Mouse (Mus musculus): ENCODE results near the gene Glb1. TPM values are rescaled to one million over a fixed set of nuclear protein-coding genes. Genes with fewer than 3 reads are reported as not detected.

Gene Glb1
- polyA plus RNA-seq, 1 experiment from 2014 or later: 25.0 TPM

DNA sequence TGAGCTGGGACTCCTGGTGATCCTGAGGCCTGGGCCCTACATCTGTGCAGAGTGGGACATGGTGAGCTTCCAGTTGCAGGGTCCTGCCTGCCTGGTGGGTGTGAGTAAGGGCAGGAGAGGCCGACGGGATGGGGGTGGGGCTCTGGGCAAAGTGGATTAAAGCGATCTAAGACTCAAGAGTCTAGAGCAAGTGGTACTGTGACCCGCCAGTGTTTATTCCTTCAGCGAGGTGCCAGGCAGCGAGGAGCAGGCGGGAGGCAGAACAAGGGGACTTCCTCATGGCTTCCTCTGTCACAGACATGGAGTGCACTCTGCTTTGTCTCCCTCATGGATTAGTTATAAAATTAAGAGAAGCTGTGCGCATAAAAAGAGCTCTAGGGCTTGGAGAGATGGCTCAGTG lies 19.6 kb downstream of the Glb1 start:
- H3K27ac ChIP-seq: no peak overlapping the region

DNA sequence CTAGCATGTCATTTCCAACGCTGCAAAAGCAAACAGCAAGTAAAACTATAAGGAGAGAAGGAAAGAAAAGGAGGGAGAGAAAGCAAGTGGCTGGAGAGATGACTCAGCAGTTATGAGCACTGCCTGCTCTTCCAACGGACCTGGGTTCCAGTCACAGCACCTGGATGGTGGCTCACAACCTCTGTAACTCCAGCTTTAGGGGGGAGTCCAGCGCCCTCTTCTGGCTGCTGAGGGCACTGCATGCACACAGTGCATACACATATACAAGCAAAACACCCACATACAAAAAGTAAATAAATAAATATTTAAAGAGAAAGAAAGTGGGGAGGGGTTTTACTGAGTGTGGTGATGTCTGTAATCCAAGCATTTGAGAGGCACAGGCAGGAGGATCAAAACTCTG lies 20.2 kb downstream of the Glb1 start:
- H3K27ac ChIP-seq: no peak overlapping the region
- WGBS: 66% methylated on average over 3 of the region's 3 CpGs
- H3K9ac ChIP-seq (replicated peaks): no peak overlapping the region
- no peak overlapping the region for H3K4me3 ChIP-seq (replicated peaks)
- H3K4me2 ChIP-seq: no peak overlapping the region
- H3K4me1 ChIP-seq (replicated peaks): no peaks in the 10 kb centered on the region
- H3K9me3 ChIP-seq: peaks cover 8% of the 10 kb centered on the region
- no peaks in the 10 kb centered on the region for H3K27me3 ChIP-seq
- peaks cover 43% of the 10 kb centered on the region for H3K36me3 ChIP-seq
- no peak for ATAC-seq (ENCODE audit: insufficient number of reproducible peaks, insufficient read depth, low FRiP score, low TSS enrichment, low read depth)

More for the DNA sequence above, 19.6 kb downstream of the Glb1 start:
- ATAC-seq (ENCODE audit: insufficient number of reproducible peaks, insufficient read depth, low FRiP score, low TSS enrichment, low read depth): no peak
- no peaks in the 10 kb centered on the region for H3K27me3 ChIP-seq
- H3K9me3 ChIP-seq: peaks cover 3% of the 10 kb centered on the region
- peaks cover 37% of the 10 kb centered on the region for H3K36me3 ChIP-seq
- 82% methylated on average over 8 of the region's 8 CpGs for WGBS
- no peaks in the 10 kb centered on the region for H3K4me1 ChIP-seq (replicated peaks)
- no peak overlapping the region for H3K4me2 ChIP-seq
- H3K4me3 ChIP-seq (replicated peaks): no peak overlapping the region
- H3K9ac ChIP-seq (replicated peaks): no peak overlapping the region

DNA sequence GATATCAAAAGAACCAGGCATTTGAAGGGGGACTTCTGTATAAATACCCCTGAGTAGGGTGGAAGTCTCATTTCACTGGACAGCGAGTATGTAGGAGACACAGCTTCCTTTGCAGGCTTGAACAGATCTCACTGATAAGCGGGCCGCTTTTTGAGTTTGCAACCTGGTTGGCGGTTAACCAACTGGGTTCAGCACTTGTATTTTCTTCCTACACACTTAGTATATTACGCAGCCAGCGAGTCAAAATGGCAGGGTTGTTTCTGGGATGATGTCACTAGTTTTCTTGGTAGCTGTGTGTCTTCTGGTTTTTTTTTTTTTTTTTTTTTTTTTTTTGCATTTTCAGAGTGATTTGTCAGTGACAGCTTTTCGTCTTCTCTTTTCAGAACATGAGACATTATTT lies 20.9 kb downstream of the Glb1 start:
- H3K27ac ChIP-seq: no peak overlapping the region
- ATAC-seq (ENCODE audit: insufficient number of reproducible peaks, insufficient read depth, low FRiP score, low TSS enrichment, low read depth): no peak
- no peaks in the 10 kb centered on the region for H3K27me3 ChIP-seq
- H3K4me1 ChIP-seq (replicated peaks): no peaks in the 10 kb centered on the region
- H3K4me2 ChIP-seq: no peak overlapping the region
- H3K9me3 ChIP-seq: peaks cover 8% of the 10 kb centered on the region
- peaks cover 47% of the 10 kb centered on the region for H3K36me3 ChIP-seq
- 94% methylated on average over 7 of the region's 7 CpGs for WGBS
- H3K9ac ChIP-seq (replicated peaks): no peak overlapping the region
- no peak overlapping the region for H3K4me3 ChIP-seq (replicated peaks)

DNA sequence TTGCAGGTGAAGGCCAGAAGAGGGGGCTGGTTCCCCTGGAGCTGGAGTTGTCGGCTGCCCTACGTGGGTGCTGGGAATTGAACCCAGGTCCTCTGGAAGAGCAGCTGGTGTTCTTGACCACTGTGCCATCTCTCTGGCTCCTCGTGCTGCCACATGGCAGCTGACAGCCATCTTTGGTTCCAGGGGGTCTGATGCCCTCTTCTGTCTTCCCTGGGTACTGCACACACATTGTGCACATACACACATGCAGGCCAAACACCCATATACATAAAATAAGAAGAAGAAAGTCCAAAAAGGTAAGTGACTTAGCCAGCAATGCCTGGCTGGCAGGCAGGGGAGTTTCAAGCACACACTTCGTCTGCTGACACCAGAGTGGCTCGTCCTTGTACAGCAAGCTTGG lies 24.7 kb downstream of the Glb1 start:
- no peaks in the 10 kb centered on the region for H3K4me1 ChIP-seq (replicated peaks)
- ATAC-seq (ENCODE audit: insufficient number of reproducible peaks, insufficient read depth, low FRiP score, low TSS enrichment, low read depth): no peak
- no peak overlapping the region for H3K27ac ChIP-seq
- WGBS: 97% methylated on average over 5 of the region's 5 CpGs
- H3K27me3 ChIP-seq: no peaks in the 10 kb centered on the region
- H3K9me3 ChIP-seq: peaks cover 8% of the 10 kb centered on the region
- peaks cover 53% of the 10 kb centered on the region for H3K36me3 ChIP-seq
- H3K9ac ChIP-seq (replicated peaks): no peak overlapping the region
- H3K4me3 ChIP-seq (replicated peaks): no peak overlapping the region
- no peak overlapping the region for H3K4me2 ChIP-seq

DNA sequence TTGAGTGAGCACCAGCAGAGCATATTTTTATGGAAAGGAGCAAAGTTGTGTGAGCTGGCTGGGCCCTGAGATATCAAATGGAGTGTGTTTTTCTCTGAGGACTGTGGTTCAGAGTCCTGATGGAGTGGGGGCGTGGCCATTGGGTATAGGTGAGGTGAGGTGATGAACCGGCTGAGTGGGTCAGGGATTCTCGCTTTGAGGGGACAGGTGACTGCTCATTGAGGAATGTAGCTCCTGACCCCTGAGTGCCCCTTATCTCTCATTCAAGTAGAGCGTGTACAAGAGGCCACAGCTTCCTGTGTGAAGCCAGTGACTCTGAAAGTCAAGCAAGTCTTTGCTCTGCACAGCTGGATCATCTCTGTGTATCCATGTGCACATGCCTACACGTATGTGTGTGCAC lies 25.3 kb downstream of the Glb1 start:
- Histone ChIP-seq H3K4me1 (replicated peaks) (no peaks in the 10 kb centered on the region), H3K4me2 (no peak overlapping the region), H3K4me3 (replicated peaks) (no peak overlapping the region), H3K36me3 (peaks cover 56% of the 10 kb centered on the region), H3K27ac (no peak overlapping the region), H3K9me3 (peaks cover 8% of the 10 kb centered on the region), H3K27me3 (no peaks in the 10 kb centered on the region), H3K9ac (replicated peaks) (no peak overlapping the region)
- 93% methylated on average over 5 of the region's 5 CpGs for WGBS
- ATAC-seq (ENCODE audit: insufficient number of reproducible peaks, insufficient read depth, low FRiP score, low TSS enrichment, low read depth): no peak

DNA sequence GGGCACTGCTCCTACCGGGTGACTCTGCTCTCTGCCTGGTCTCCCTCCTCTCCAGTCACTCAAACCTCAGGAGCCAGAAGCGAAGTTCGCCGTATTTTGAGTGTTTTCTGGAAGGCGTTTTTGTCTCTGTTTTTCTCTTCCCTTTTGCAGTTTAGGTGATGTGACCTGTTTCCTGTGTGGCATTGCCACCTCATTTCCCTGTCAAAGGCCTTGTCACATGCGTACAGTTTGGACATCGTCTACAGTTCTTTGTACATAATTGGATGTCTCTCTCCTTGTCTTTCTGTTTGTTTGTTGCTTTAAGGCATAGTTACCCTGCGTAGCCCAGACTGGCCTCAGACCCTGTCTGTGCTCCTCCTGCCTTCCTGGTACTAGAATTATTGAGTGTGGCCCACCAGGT lies 26.5 kb downstream of the Glb1 start:
- H3K4me3 ChIP-seq (replicated peaks): no peak overlapping the region
- no peak overlapping the region for H3K27ac ChIP-seq
- WGBS: 92% methylated on average over 8 of the region's 8 CpGs
- H3K9me3 ChIP-seq: peaks cover 8% of the 10 kb centered on the region
- H3K4me2 ChIP-seq: no peak overlapping the region
- no peak overlapping the region for H3K9ac ChIP-seq (replicated peaks)
- no peaks in the 10 kb centered on the region for H3K4me1 ChIP-seq (replicated peaks)
- peaks cover 56% of the 10 kb centered on the region for H3K36me3 ChIP-seq
- no peak for ATAC-seq (ENCODE audit: insufficient number of reproducible peaks, insufficient read depth, low FRiP score, low TSS enrichment, low read depth)
- H3K27me3 ChIP-seq: no peaks in the 10 kb centered on the region

DNA sequence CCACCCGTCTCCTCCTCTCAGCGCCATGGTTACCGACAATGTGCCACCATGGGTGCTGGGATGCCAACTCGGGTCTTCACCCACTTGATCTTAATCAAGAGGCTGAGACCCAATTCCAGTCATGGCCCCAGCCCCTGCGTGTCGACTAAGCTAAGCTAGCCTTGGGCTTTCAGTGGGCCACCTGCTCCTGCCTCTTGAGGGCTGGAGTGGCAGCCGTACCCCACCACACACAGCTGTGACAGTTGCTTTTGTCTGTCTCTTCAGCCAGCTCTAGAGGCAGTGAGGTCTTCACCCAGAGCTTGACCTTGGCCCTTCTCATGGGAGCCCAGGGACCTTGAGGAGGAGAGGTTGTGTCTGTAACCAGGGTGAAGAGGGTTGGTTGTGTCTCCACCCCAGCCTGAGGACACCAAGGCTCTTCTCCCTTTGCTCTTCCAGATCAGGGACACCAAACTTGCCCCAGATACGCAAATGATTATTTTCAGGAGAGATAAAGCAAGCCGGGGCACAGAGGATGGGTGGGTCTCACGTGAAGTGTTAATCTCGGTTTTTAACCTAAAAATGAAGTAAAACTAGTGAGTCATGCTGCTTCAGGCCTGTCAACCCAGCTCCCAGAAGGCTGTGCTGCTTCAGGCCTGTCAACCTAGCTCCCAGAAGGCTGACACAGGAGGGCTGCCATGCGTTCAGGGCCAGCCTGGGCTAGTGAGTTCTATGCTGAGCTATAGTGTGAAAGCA lies 27.4 kb downstream of the Glb1 start:
- Histone ChIP-seq H3K4me1 (replicated peaks) (no peaks in the 10 kb centered on the region), H3K27ac (no peak overlapping the region), H3K4me2 (no peak overlapping the region), H3K9ac (replicated peaks) (no peak overlapping the region), H3K27me3 (no peaks in the 10 kb centered on the region), H3K4me3 (replicated peaks) (no peak overlapping the region), H3K36me3 (peaks cover 53% of the 10 kb centered on the region), H3K9me3 (peaks cover 8% of the 10 kb centered on the region)
- ATAC-seq (ENCODE audit: insufficient number of reproducible peaks, insufficient read depth, low FRiP score, low TSS enrichment, low read depth): no peak
- 86% methylated on average over 12 of the region's 12 CpGs for WGBS

DNA sequence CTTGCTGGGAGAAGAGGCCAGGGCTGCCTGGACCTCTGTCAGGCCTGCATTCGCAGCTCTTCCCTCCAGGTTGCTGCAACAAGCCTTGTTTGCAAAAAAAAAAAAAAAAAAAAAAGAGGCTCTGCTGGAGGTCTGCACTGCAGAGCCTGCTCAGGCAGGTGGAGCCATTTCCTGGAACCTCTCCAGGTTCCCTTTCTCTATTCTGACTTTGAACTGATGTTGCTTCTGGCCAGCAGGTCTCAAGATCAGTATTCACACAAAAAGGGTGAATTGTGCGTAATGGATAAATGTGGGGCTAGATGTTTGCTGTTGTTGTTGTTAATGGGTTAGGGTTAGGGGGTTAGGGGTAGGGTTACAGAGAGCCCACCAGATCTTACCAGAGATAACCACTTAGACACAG lies 34.8 kb downstream of the Glb1 start:
- Histone ChIP-seq H3K4me3 (replicated peaks) (no peak overlapping the region), H3K4me1 (replicated peaks) (no peaks in the 10 kb centered on the region), H3K27me3 (no peaks in the 10 kb centered on the region), H3K9ac (replicated peaks) (no peak overlapping the region), H3K27ac (no peak overlapping the region), H3K9me3 (no peaks in the 10 kb centered on the region), H3K4me2 (no peak overlapping the region), H3K36me3 (peaks cover 33% of the 10 kb centered on the region)
- 76% methylated on average over 2 of the region's 2 CpGs for WGBS
- ATAC-seq (ENCODE audit: insufficient number of reproducible peaks, insufficient read depth, low FRiP score, low TSS enrichment, low read depth): no peak

DNA sequence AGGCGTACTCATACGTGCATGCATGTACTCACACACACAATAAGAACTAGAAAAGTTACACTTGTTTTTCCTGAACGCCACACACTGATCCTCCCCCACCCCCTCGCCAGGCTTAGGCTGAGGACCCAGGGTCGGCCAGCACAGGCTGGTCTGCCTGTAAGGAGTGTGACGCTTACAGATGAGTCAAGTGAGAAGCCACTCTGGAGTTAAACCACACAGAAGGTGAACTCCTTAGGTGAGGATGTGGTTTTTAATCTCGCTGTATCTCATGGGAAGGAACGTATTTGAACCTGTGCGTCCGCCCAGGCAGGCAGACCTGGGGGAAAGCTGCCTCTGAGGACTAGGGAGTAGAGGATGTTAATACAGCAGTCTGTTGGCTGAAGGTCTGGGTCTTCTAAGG lies 39.7 kb downstream of the Glb1 start:
- no peak overlapping the region for H3K4me2 ChIP-seq
- ATAC-seq (ENCODE audit: insufficient number of reproducible peaks, insufficient read depth, low FRiP score, low TSS enrichment, low read depth): no peak
- H3K9ac ChIP-seq (replicated peaks): no peak overlapping the region
- peaks cover 22% of the 10 kb centered on the region; the same call in 1 of the 2 replicates for H3K36me3 ChIP-seq
- WGBS: 86% methylated on average over 10 of the region's 10 CpGs
- no peak overlapping the region for H3K4me3 ChIP-seq (replicated peaks)
- no peaks in the 10 kb centered on the region for H3K4me1 ChIP-seq (replicated peaks)
- H3K27ac ChIP-seq: no peak overlapping the region
- no peaks in the 10 kb centered on the region for H3K9me3 ChIP-seq
- H3K27me3 ChIP-seq: no peaks in the 10 kb centered on the region

DNA sequence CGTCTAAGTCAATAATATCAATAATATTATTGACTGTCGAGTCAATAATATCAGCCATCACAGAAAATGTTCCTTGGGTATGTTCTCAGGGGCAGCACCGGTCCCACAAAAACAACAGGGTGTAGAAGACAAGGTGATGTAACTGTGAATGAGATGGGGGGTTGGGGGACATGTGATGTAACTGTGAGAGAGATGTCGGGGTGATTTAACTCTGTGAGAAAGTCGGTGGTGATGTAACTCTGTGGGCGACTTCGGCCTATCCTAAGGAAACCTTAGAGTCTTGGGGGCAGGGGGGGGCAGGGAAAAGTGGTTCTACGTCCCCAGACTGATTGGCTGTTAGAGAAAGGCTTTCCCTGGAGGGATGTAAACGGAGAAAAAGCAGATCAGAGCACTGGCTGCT lies 41.3 kb downstream of the Glb1 start:
- Histone ChIP-seq H3K4me3 (replicated peaks) (no peak overlapping the region), H3K9ac (replicated peaks) (no peak overlapping the region), H3K4me2 (no peak overlapping the region), H3K27ac (no peak overlapping the region), H3K27me3 (no peaks in the 10 kb centered on the region), H3K36me3 (peaks cover 16% of the 10 kb centered on the region; the same call in 1 of the 2 replicates), H3K9me3 (no peaks in the 10 kb centered on the region), H3K4me1 (replicated peaks) (no peaks in the 10 kb centered on the region)
- ATAC-seq (ENCODE audit: insufficient number of reproducible peaks, insufficient read depth, low FRiP score, low TSS enrichment, low read depth): no peak
- WGBS: 94% methylated on average over 9 of the region's 9 CpGs

DNA sequence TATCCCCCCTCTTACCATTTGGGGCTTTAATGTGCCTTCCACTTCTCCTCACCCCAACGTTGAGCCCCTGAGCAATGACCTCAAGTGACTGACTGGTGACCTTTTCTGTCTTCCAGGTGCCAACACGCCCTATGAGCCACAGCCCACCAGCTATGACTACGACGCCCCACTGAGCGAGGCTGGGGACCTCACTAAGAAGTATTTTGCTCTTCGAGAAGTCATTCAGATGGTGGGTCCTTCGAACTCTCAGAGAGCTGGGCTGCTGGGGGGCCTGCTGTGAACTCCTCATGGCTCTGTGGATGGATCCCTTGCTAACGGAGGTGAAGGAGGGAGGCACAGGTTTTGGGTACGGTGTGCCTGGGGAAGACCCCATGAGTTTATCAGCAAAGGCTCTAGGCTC lies 42.0 kb downstream of the Glb1 start:
- Histone ChIP-seq H3K27ac (no peak overlapping the region), H3K4me2 (no peak overlapping the region), H3K9me3 (no peaks in the 10 kb centered on the region), H3K4me1 (replicated peaks) (no peaks in the 10 kb centered on the region), H3K4me3 (replicated peaks) (no peak overlapping the region), H3K36me3 (peaks cover 13% of the 10 kb centered on the region; the same call in 1 of the 2 replicates), H3K9ac (replicated peaks) (no peak overlapping the region), H3K27me3 (no peaks in the 10 kb centered on the region)
- WGBS: 80% methylated on average over 9 of the region's 9 CpGs
- no peak for ATAC-seq (ENCODE audit: insufficient number of reproducible peaks, insufficient read depth, low FRiP score, low TSS enrichment, low read depth)

DNA sequence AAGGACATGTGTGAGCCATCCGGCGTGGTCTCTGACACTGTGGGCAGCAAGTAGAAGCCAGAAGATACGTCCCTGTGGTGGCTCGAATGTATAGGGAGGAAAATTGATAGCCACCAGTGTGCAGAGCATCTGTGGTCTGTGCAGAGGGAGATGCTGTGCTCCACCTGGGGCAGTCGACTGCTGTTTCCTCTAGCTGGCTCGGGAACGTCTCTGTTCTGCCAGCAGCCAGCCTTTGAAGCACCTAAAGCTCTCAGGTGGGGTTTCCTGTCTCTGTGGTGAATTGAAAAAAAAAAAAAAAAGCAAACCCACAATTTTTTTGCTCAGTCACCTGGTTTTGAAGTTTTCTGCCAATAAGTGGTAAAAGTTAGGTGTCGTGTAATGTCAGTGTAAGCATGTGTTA lies 42.5 kb downstream of the Glb1 start:
- no peak overlapping the region for H3K4me2 ChIP-seq
- no peak for ATAC-seq (ENCODE audit: insufficient number of reproducible peaks, insufficient read depth, low FRiP score, low TSS enrichment, low read depth)

More for the DNA sequence above, 42.5 kb downstream of the Glb1 start:
- no peaks in the 10 kb centered on the region for H3K9me3 ChIP-seq
- no peak overlapping the region for H3K9ac ChIP-seq (replicated peaks)
- no peaks in the 10 kb centered on the region for H3K4me1 ChIP-seq (replicated peaks)
- WGBS: 91% methylated on average over 8 of the region's 8 CpGs
- peaks cover 13% of the 10 kb centered on the region; the same call in 1 of the 2 replicates for H3K36me3 ChIP-seq
- no peak overlapping the region for H3K4me3 ChIP-seq (replicated peaks)
- H3K27ac ChIP-seq: no peak overlapping the region
- H3K27me3 ChIP-seq: no peaks in the 10 kb centered on the region

All from limb, embryonic 12.5 days (tissue).